Mouse (Mus musculus) liver, embryonic 15.5 days (tissue): Measurements from ENCODE around the gene Agbl5. TPM values are rescaled to one million over a fixed set of nuclear protein-coding genes. Genes with fewer than 3 reads are reported as not detected.
"Not testable (repeated sequence)": the region's sequence is repeated elsewhere in the genome, so short reads cannot be mapped to it uniquely, and the experiment has no call there.

ENCODE experiments used
- ATAC-seq: fragments of 200-750 bp; cut with Nextera tagmentation; 2 replicates; pipeline ENCODE4 v1.8.0; 2017; ENCODE audit warnings: moderate number of reproducible peaks, mild to moderate bottlenecking, moderate library complexity; ENCODE audit not compliant: insufficient read depth
- H3K27ac ChIP-seq: fragments of 300-500 bp; sonication (generic); replicated peaks from 2 replicates; pipeline ENCODE4 v1.5.1; 2015; ENCODE audit warnings: mild to moderate bottlenecking, inconsistent platforms
- H3K27me3 ChIP-seq: fragments of 300-500 bp; sonication (generic); 2 replicates; pipeline ENCODE4 v1.6.1; 2015; ENCODE audit warnings: mild to moderate bottlenecking, inconsistent platforms
- H3K36me3 ChIP-seq: fragments of 300-500 bp; sonication (generic); replicated peaks from 2 replicates; pipeline ENCODE4 v1.6.1; 2015; ENCODE audit warnings: moderate library complexity, mild to moderate bottlenecking, inconsistent platforms
- H3K4me1 ChIP-seq: fragments of 300-500 bp; sonication (generic); replicated peaks from 2 replicates; pipeline ENCODE4 v1.6.1; 2015; ENCODE audit warnings: inconsistent platforms
- H3K4me2 ChIP-seq: fragments of 300-500 bp; sonication (generic); 2 replicates; pipeline ENCODE4 v1.6.1; 2015; ENCODE audit warnings: moderate library complexity, mild to moderate bottlenecking, inconsistent platforms
- H3K4me3 ChIP-seq: fragments of 300-500 bp; sonication (generic); replicated peaks from 2 replicates; pipeline ENCODE4 v1.5.1; 2015; ENCODE audit warnings: mild to moderate bottlenecking, inconsistent platforms
- H3K9ac ChIP-seq: fragments of 300-500 bp; sonication (generic); 2 replicates; pipeline ENCODE4 v1.6.1; 2015; ENCODE audit warnings: moderate library complexity, mild to moderate bottlenecking, inconsistent platforms
- H3K9me3 ChIP-seq: fragments of 300-500 bp; sonication (generic); replicated peaks from 2 replicates; pipeline ENCODE4 v1.6.1; 2016; ENCODE audit warnings: inconsistent platforms
- WGBS: fragments of 180-500 bp; shearing (Covaris S2); methylation state at CpG from one replicate; pipeline ENCODE4 v1.1.7; 2015; ENCODE audit warnings: mixed read lengths; ENCODE audit not compliant: insufficient replicate concordance; 5-methylcytosine and 5-hydroxymethylcytosine counted together
- polyA plus RNA-seq: library from polyadenylated mRNA; unstranded; fragments of >200 nt; fragmentation: Nextera tagmentation; extraction: Ambion mirVana; gene quantifications from 2 replicates; pipeline ENCODE4 v1.2.1, GENCODE M21; 2015

Gene Agbl5
- polyA plus RNA-seq, 1 experiment from 2014 or later, result 4.8 TPM

DNA sequence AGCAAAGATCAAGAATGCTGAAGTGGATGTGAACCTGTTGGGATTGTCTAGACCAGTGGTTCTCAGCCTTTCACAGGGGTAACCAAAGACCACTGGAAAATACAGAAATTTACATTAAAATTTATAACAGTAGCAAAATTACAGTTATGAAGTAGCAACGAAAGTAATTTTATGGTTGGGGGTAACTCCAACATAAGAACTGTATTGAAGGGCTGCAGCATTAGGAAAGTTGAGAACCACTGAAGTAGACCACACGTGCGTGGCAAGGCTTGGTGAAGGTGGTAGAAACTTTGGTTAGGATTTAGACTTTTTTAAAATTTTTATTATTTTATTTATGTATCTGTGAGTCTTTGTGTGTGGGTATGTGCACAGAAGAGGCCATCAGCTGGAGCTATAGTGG, 20.8 kb upstream of the Agbl5 start, which contains the start of gene Tmem214:
Gene Tmem214 (plus strand): TSS at position 301 of the 400 bp plus-strand sequence.
- Histone ChIP-seq H3K4me2 (peak within 1 kb of the TSS; percentile 77), H3K4me3 (no peak within 1 kb of the TSS; the same call in 1 of the 2 replicates), H3K9me3 (no peaks in the 10 kb centered on the region), H3K4me1 (peaks cover 24% of the 10 kb centered on the region), H3K36me3 (peaks cover 18% of the 10 kb centered on the region), H3K27ac (no peak within 1 kb of the TSS), H3K9ac (no peak within 1 kb of the TSS), H3K27me3 (no peaks in the 10 kb centered on the region)
- 77% methylated on average over 3 of the region's 3 CpGs for WGBS
- no peak for ATAC-seq

- no peaks in the 10 kb centered on the region for H3K9me3 ChIP-seq
- peaks cover 31% of the 10 kb centered on the region for H3K36me3 ChIP-seq
- peak overlapping the region; percentile 77 for H3K4me2 ChIP-seq
- no peaks in the 10 kb centered on the region for H3K27me3 ChIP-seq
- peak overlapping the region; percentile 94 for H3K9ac ChIP-seq
- H3K4me1 ChIP-seq, result peaks cover 24% of the 10 kb centered on the region
- H3K27ac ChIP-seq, result no peak overlapping the region; the same call in 1 of the 2 replicates
- H3K4me3 ChIP-seq, result peak overlapping the region; percentile 92
- ATAC-seq, result no peak
- WGBS, result 23% methylated on average over 9 of the region's 9 CpGs
Observed at GRCm38 (mm10) chr5:30868981-30869380, 19.5 kb upstream of the Agbl5 start.

DNA sequence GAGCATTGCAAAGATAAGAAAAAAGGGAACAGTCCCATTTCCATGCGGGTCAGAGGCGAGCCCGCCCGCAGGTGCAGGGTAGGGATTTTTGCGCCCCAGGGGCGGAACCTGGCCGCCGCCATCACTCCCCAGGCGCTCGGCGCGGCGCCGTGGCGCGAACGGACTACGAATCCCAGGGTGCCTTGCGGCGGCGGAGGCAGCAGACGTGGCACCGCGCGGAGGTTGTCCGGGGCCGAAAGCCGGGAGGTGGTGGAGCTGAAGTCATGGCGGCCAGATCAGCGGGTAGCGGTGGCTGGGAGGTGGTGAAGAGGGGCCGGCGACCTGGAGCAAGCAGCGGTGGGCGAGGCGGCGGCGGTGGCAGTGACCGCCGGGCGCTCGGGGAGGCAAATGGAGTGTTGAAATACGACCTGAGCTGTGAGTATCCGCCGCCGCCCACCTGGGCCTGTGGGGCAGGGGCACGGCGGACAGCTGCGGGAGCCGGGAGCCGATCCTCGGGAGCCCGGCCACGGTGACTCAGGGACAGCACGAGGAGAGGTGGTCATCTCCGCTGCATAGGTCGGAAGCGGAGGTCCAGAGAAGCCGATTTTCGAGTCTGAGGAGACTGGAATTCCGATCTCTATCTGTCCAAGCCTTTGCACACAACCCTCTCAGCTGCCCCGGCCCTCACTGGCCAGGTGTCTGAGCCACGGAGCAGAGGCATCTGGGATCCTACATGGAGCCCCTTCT, 18.9 kb upstream of the Agbl5 start:
- Histone ChIP-seq H3K27ac (peak overlapping the region; percentile 72), H3K4me2 (peak overlapping the region; percentile 77), H3K36me3 (peaks cover 36% of the 10 kb centered on the region), H3K4me3 (peak overlapping the region; percentile 92), H3K9me3 (no peaks in the 10 kb centered on the region), H3K4me1 (peaks cover 24% of the 10 kb centered on the region), H3K27me3 (no peaks in the 10 kb centered on the region), H3K9ac (peak overlapping the region; percentile 94)
- WGBS, result under 1% methylated on average over 63 of the region's 63 CpGs
- peak; percentile 94 for ATAC-seq

- Histone ChIP-seq H3K9me3 (no peaks in the 10 kb centered on the region), H3K4me2 (peak overlapping the region; percentile 77), H3K27me3 (no peaks in the 10 kb centered on the region), H3K9ac (peak overlapping the region; percentile 94), H3K36me3 (peaks cover 41% of the 10 kb centered on the region), H3K4me3 (peak overlapping the region; percentile 92), H3K4me1 (peaks cover 24% of the 10 kb centered on the region), H3K27ac (peak overlapping the region; percentile 72; the same call in 1 of the 2 replicates)
- no peak for ATAC-seq
- WGBS, result 9% methylated on average over 2 of the region's 2 CpGs
Observed at GRCm38 (mm10) chr5:30870131-30870406, 18.4 kb upstream of the Agbl5 start.

- Histone ChIP-seq H3K9me3 (no peaks in the 10 kb centered on the region), H3K9ac (no peak overlapping the region), H3K4me2 (no peak overlapping the region), H3K4me1 (peaks cover 24% of the 10 kb centered on the region), H3K27ac (no peak overlapping the region), H3K27me3 (no peaks in the 10 kb centered on the region), H3K4me3 (no peak overlapping the region), H3K36me3 (peaks cover 66% of the 10 kb centered on the region)
- no peak for ATAC-seq
- 85% methylated on average over 9 of the region's 9 CpGs for WGBS
Observed at GRCm38 (mm10) chr5:30872574-30872973, 15.9 kb upstream of the Agbl5 start.

DNA sequence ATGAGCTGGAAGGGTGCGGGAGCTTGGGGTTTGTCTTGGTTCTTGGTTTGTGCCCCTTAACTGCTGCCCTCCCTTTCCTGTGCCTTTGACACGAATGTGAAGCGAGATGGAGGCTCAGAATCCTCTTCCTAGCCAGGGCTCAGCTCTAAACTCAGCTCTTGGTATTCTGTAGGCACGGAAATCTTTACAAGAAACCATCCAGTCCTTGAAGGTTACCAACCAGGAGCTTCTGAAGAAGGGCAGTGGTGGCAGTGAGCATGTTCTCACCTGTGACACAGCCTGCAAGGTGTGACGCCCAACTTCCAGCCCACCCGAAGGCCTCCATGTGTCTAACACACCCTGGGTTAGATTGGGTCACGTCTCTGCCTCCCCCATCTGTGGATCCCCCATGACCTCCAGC, 14.1 kb upstream of the Agbl5 start:
- 79% methylated on average over 7 of the region's 7 CpGs for WGBS
- ATAC-seq, result no peak
- no peak overlapping the region for H3K27ac ChIP-seq
- H3K27me3 ChIP-seq, result no peaks in the 10 kb centered on the region
- peaks cover 19% of the 10 kb centered on the region for H3K4me1 ChIP-seq
- peaks cover 69% of the 10 kb centered on the region for H3K36me3 ChIP-seq
- H3K4me2 ChIP-seq, result no peak overlapping the region
- no peak overlapping the region for H3K4me3 ChIP-seq
- no peaks in the 10 kb centered on the region for H3K9me3 ChIP-seq
- H3K9ac ChIP-seq, result no peak overlapping the region

DNA sequence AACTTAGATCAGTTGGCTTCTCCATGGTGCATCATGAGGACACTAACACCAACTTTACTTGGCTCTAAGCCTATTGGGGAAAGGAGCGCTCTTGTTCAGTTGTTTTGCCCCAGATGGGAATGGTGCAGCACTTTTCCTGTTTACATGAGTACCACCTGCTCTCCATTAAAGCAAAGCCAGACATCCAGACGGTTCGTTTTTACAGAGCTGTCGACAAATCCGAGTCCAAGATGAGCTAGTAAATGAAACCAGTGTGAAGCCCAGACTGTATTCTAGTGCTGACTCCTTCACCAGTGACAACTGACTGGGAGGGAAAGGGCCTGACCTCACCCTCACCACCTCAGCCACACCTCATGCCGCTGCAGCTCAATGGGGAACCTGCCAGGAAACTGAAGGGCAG, 9.9 kb upstream of the Agbl5 start:
- H3K4me3 ChIP-seq, result no peak overlapping the region
- WGBS, result 54% methylated on average over 6 of the region's 6 CpGs
- H3K27ac ChIP-seq, result no peak overlapping the region
- no peak overlapping the region for H3K9ac ChIP-seq
- H3K27me3 ChIP-seq, result no peaks in the 10 kb centered on the region
- no peak overlapping the region for H3K4me2 ChIP-seq
- H3K4me1 ChIP-seq, result no peaks in the 10 kb centered on the region
- H3K9me3 ChIP-seq, result no peaks in the 10 kb centered on the region
- ATAC-seq, result no peak
- H3K36me3 ChIP-seq, result peaks cover 42% of the 10 kb centered on the region

GRCm38 (mm10) chr5:30879347-30879943, 9.0 kb upstream of the Agbl5 start:
- H3K27me3 ChIP-seq, result no peaks in the 10 kb centered on the region
- H3K36me3 ChIP-seq, result peaks cover 34% of the 10 kb centered on the region
- no peak overlapping the region for H3K9ac ChIP-seq
- no peak overlapping the region for H3K4me2 ChIP-seq
- no peaks in the 10 kb centered on the region for H3K4me1 ChIP-seq
- H3K4me3 ChIP-seq, result no peak overlapping the region
- whole genome bisulfite sequencing, result 63% methylated on average over 5 of the region's 5 CpGs
- H3K9me3 ChIP-seq, result no peaks in the 10 kb centered on the region
- no peak for ATAC-seq
- no peak overlapping the region for H3K27ac ChIP-seq

- not testable (repeated sequence) for ATAC-seq, H3K4me2 ChIP-seq, H3K4me3 ChIP-seq, H3K9me3 ChIP-seq, H3K9ac ChIP-seq, H3K27ac ChIP-seq, H3K27me3 ChIP-seq
- H3K36me3 ChIP-seq, result peaks cover 10% of the 10 kb centered on the region
- 74% methylated on average over 4 of the region's 4 CpGs for WGBS
- peaks cover 10% of the 10 kb centered on the region for H3K4me1 ChIP-seq
Observed at GRCm38 (mm10) chr5:30881839-30882238, 6.7 kb upstream of the Agbl5 start.

- Histone ChIP-seq H3K4me2 (peak overlapping the region; percentile 83; the same call in 1 of the 2 replicates), H3K27ac (no peak overlapping the region)
Observed at GRCm38 (mm10) chr5:30886209-30886608, 2.3 kb upstream of the Agbl5 start.

GRCm38 (mm10) chr5:30886731-30887130, 1.8 kb upstream of the Agbl5 start:
- H3K4me3 ChIP-seq, result peak overlapping the region; percentile 84

More at GRCm38 (mm10) chr5:30886209-30886608, 2.3 kb upstream of the Agbl5 start:
- H3K36me3 ChIP-seq, result no peaks in the 10 kb centered on the region
- 55% methylated on average over 4 of the region's 4 CpGs for WGBS
- ATAC-seq, result no peak
- H3K4me3 ChIP-seq, result no peak overlapping the region
- H3K4me1 ChIP-seq, result peaks cover 50% of the 10 kb centered on the region
- H3K9ac ChIP-seq, result no peak overlapping the region
- H3K9me3 ChIP-seq, result no peaks in the 10 kb centered on the region
- no peaks in the 10 kb centered on the region for H3K27me3 ChIP-seq

More at GRCm38 (mm10) chr5:30886731-30887130, 1.8 kb upstream of the Agbl5 start:
- H3K4me1 ChIP-seq, result peaks cover 50% of the 10 kb centered on the region
- no peaks in the 10 kb centered on the region for H3K27me3 ChIP-seq
- peak overlapping the region; percentile 83 for H3K4me2 ChIP-seq
- 43% methylated on average over 5 of the region's 5 CpGs for WGBS
- peak overlapping the region; percentile 93 for H3K27ac ChIP-seq
- H3K9ac ChIP-seq, result peak overlapping the region; percentile 77
- no peaks in the 10 kb centered on the region for H3K9me3 ChIP-seq
- peaks cover 3% of the 10 kb centered on the region for H3K36me3 ChIP-seq
- no peak for ATAC-seq
